Mouse (Mus musculus) C2C12 (cell line): ENCODE data around the gene B3galt5. TPM values are rescaled to one million over a fixed set of nuclear protein-coding genes. Genes with fewer than 3 reads are reported as not detected.

Source experiments
- H3K27me3 ChIP-seq: one replicate; pipeline ENCODE4 v1.6.1; 2011; ENCODE audit not compliant: control insufficient read depth, insufficient read depth, insufficient read length
- H3K36me3 ChIP-seq: one replicate; pipeline ENCODE4 v1.6.1; 2011; ENCODE audit not compliant: control insufficient read depth, insufficient read depth
- H3K4me3 ChIP-seq: one replicate; pipeline ENCODE4 v1.5.1; 2011; ENCODE audit warnings: mild to moderate bottlenecking, control low read depth; ENCODE audit not compliant: poor library complexity, insufficient read depth, severe bottlenecking
- H3K79me2 ChIP-seq: one replicate; pipeline ENCODE4 v1.6.1; 2011; ENCODE audit not compliant: control insufficient read depth, insufficient read depth
- H3K79me3 ChIP-seq: one replicate; pipeline ENCODE4 v1.6.1; 2011; ENCODE audit warnings: low read depth, control low read depth
- H3ac ChIP-seq: one replicate; pipeline ENCODE3; 2011; ENCODE audit warnings: low read depth; ENCODE audit not compliant: control insufficient read depth, insufficient read length
- CEBPB ChIP-seq: IDR thresholded peaks from one replicate; pipeline ENCODE4 v1.6.1; 2011; ENCODE audit warnings: low read depth, mild to moderate bottlenecking, control low read depth, moderate library complexity
- CTCF ChIP-seq: IDR thresholded peaks from one replicate; pipeline ENCODE4 v1.5.1; 2011; ENCODE audit not compliant: control insufficient read depth, insufficient read depth, insufficient read length
- FOSL1 ChIP-seq: IDR thresholded peaks from one replicate; pipeline ENCODE4 v1.8.0; 2011; ENCODE audit warnings: mild to moderate bottlenecking, low read length; ENCODE audit not compliant: poor library complexity, insufficient read depth, severe bottlenecking
- MAX ChIP-seq: IDR thresholded peaks from one replicate; pipeline ENCODE4 v1.6.1; 2011; ENCODE audit warnings: mild to moderate bottlenecking, control low read depth
- MYOD1 ChIP-seq: IDR thresholded peaks from one replicate; pipeline ENCODE4 v1.6.1; 2011; ENCODE audit warnings: low read depth; ENCODE audit not compliant: control insufficient read depth, insufficient read length
- MYOG ChIP-seq: IDR thresholded peaks from one replicate; pipeline ENCODE4 v1.6.1; 2011; ENCODE audit not compliant: control insufficient read depth, insufficient read length; ENCODE audit errors: extremely low read depth
- USF1 ChIP-seq: IDR thresholded peaks from one replicate; pipeline ENCODE4 v1.6.1; 2011; ENCODE audit warnings: low read depth, mild to moderate bottlenecking, control low read depth, moderate library complexity
- polyA plus RNA-seq: library from polyadenylated mRNA; unstranded; fragments of >200 nt; fragmentation: generic; extraction: Trizol; gene quantifications from one replicate; pipeline ENCODE4 v1.2.1, GENCODE M21; 2012; ENCODE audit warnings: missing spikeins

Gene B3galt5
- polyA plus RNA-seq, 1 experiment, result 0.01 TPM

GRCm38 (mm10) chr16:96339570-96339969 is 104.0 kb downstream of the B3galt5 start:
- H3K27me3 ChIP-seq, result no peaks in the 10 kb centered on the region
- no peak overlapping the region for H3ac ChIP-seq
- TF ChIP-seq MYOG, result no peak
- no peak for TF ChIP-seq FOSL1
- no peak for TF ChIP-seq CEBPB
- no peak for TF ChIP-seq CTCF
- TF ChIP-seq MYOD1, result no peak
- TF ChIP-seq MAX, result no peak
- no peak for TF ChIP-seq USF1
- H3K79me3 ChIP-seq, result no peaks in the 10 kb centered on the region
- no peaks in the 10 kb centered on the region for H3K36me3 ChIP-seq
- no peak overlapping the region for H3K4me3 ChIP-seq
- no peaks in the 10 kb centered on the region for H3K79me2 ChIP-seq

GRCm38 (mm10) chr16:96341269-96341668 is 105.7 kb downstream of the B3galt5 start:
- H3K79me2 ChIP-seq, result no peaks in the 10 kb centered on the region
- H3K4me3 ChIP-seq, result no peak overlapping the region
- H3ac ChIP-seq, result no peak overlapping the region
- H3K27me3 ChIP-seq, result no peaks in the 10 kb centered on the region
- H3K79me3 ChIP-seq, result no peaks in the 10 kb centered on the region
- TF ChIP-seq CTCF, result peak; percentile 29
- no peak for TF ChIP-seq FOSL1
- H3K36me3 ChIP-seq, result no peaks in the 10 kb centered on the region

- no peaks in the 10 kb centered on the region for H3K27me3 ChIP-seq
- no peaks in the 10 kb centered on the region for H3K36me3 ChIP-seq
- no peak for TF ChIP-seq MYOD1
- no peak for TF ChIP-seq MYOG
- TF ChIP-seq MAX, result no peak
- no peak for TF ChIP-seq CTCF
- no peak for TF ChIP-seq USF1
- no peak overlapping the region for H3ac ChIP-seq
- H3K4me3 ChIP-seq, result no peak overlapping the region
- H3K79me3 ChIP-seq, result no peaks in the 10 kb centered on the region
- H3K79me2 ChIP-seq, result no peaks in the 10 kb centered on the region
These were observed 106.3 kb downstream of the B3galt5 start for GRCm38 (mm10) chr16:96341945-96342344.

GRCm38 (mm10) chr16:96345117-96345516 is 109.5 kb downstream of the B3galt5 start:
- H3ac ChIP-seq, result no peak overlapping the region
- H3K4me3 ChIP-seq, result no peak overlapping the region
- no peaks in the 10 kb centered on the region for H3K36me3 ChIP-seq
- TF ChIP-seq CEBPB, result no peak
- no peak for TF ChIP-seq USF1
- peak; percentile 37 for TF ChIP-seq CTCF
- no peak for TF ChIP-seq FOSL1
- TF ChIP-seq MYOG, result no peak
- no peak for TF ChIP-seq MAX
- TF ChIP-seq MYOD1, result no peak
- no peaks in the 10 kb centered on the region for H3K27me3 ChIP-seq
- H3K79me3 ChIP-seq, result no peaks in the 10 kb centered on the region
- no peaks in the 10 kb centered on the region for H3K79me2 ChIP-seq

GRCm38 (mm10) chr16:96348070-96348469 is 112.5 kb downstream of the B3galt5 start:
- Histone ChIP-seq H3ac (no peak overlapping the region), H3K27me3 (peaks cover 2% of the 10 kb centered on the region), H3K79me3 (no peaks in the 10 kb centered on the region), H3K36me3 (no peaks in the 10 kb centered on the region), H3K79me2 (no peaks in the 10 kb centered on the region), H3K4me3 (no peak overlapping the region)
- no peak for TF ChIP-seq FOSL1

- Histone ChIP-seq H3K79me3 (no peaks in the 10 kb centered on the region), H3K4me3 (no peak overlapping the region), H3K27me3 (peaks cover 8% of the 10 kb centered on the region), H3K36me3 (no peaks in the 10 kb centered on the region), H3ac (no peak overlapping the region), H3K79me2 (no peaks in the 10 kb centered on the region)
- TF ChIP-seq CEBPB, result no peak
- TF ChIP-seq FOSL1, result no peak
- no peak for TF ChIP-seq CTCF
- no peak for TF ChIP-seq USF1
- TF ChIP-seq MYOG, result no peak
- TF ChIP-seq MAX, result no peak
- no peak for TF ChIP-seq MYOD1
These were observed 113.2 kb downstream of the B3galt5 start for GRCm38 (mm10) chr16:96348766-96349165.
